Mouse (Mus musculus): Measurements from ENCODE around the gene Adamtsl4. TPM values are rescaled to one million over a fixed set of nuclear protein-coding genes. Genes with fewer than 3 reads are reported as not detected.

Gene Adamtsl4
- polyA plus RNA-seq, 1 experiment from 2014 or later = 1.6 TPM

GRCm38 (mm10) chr3:95652204-95652811 lies 35.4 kb downstream of the Adamtsl4 start:
- Histone ChIP-seq H3K4me3 (no peak overlapping the region), H3K4me1 (peaks cover 20% of the 10 kb centered on the region), H3K27me3 (ENCODE audit: poor library complexity, severe bottlenecking) (no peaks in the 10 kb centered on the region), H3K27ac (0 out of 2 replicates have a peak overlapping the region, but pooled peaks have one; percentile 26), H3K9me3 (no peaks in the 10 kb centered on the region), H3K36me3 (replicated peaks) (no peaks in the 10 kb centered on the region)
- 51% methylated on average over 7 of the region's 7 CpGs for WGBS
- DNase-seq (ENCODE audit: extremely low spot score, low spot score) = no peak

DNA sequence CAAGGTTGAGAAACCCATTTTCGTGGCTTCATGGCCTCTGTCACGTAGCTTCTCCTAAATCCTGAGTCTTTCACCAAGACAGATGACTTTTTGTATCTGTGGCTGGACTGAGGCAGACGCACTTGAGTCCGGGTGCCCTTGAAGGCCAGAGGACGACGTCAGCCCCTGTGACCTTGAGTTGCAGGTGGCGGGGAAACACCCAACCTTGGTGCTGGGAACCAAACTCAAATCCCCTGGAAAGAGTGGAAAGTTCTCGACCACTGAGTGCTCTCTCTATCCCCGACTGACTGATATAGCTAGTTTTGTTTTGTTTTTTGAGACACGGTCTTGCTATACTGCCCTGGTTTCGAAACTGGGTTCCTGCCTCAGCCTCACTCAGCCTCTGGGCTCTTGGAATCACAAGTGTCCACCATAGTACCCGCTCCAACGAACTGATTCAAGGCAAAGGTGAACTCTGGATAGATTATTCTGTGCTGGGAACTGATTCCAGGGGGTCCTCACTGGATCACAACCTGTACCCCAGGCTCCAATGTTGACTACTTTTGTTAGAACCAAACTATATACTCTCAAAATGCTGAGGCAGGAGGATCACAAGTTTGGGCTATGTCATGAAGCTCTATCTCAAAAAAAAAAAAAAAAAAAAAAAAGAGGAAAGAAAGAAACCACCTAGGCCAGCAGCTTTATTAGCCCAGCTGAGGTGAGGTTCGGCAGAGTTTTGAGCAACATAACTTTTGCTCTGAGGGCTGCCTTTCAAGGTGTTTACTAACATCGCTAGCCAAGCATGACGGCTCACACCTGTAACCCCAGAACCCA lies 36.1 kb downstream of the Adamtsl4 start:
- Histone ChIP-seq H3K27ac (0 out of 2 replicates have a peak overlapping the region, but pooled peaks have one; percentile 26), H3K4me1 (peaks cover 20% of the 10 kb centered on the region), H3K36me3 (replicated peaks) (no peaks in the 10 kb centered on the region), H3K27me3 (ENCODE audit: poor library complexity, severe bottlenecking) (no peaks in the 10 kb centered on the region), H3K4me3 (no peak overlapping the region), H3K9me3 (no peaks in the 10 kb centered on the region)
- DNase-seq (ENCODE audit: extremely low spot score, low spot score) = no peak
- 91% methylated on average over 16 of the region's 16 CpGs for WGBS

DNA sequence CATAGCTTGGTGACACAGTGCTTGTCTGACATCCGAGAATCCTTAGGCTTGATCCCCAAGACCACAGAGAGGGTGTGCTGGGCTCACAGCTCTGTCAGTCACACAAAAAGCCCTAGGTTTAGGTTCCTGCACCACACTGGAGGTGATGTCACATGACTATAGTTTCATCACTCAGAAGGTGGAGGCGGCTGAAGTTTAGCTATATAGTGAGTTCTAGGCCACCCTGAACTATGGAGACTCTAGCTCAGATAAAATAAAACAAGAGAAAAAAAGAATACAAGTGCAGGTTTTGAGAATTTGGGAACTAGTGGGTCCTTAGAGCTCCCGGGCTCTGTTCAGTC lies 36.7 kb downstream of the Adamtsl4 start:
- WGBS = 90% methylated on average over 3 of the region's 3 CpGs
- Histone ChIP-seq H3K27me3 (ENCODE audit: poor library complexity, severe bottlenecking) (no peaks in the 10 kb centered on the region), H3K4me3 (no peak overlapping the region), H3K36me3 (replicated peaks) (no peaks in the 10 kb centered on the region), H3K27ac (0 out of 2 replicates have a peak overlapping the region, but pooled peaks have one; percentile 1), H3K4me1 (peaks cover 20% of the 10 kb centered on the region), H3K9me3 (no peaks in the 10 kb centered on the region)
- DNase-seq (ENCODE audit: extremely low spot score, low spot score) = no peak

GRCm38 (mm10) chr3:95650276-95651032 lies 37.3 kb downstream of the Adamtsl4 start:
- Histone ChIP-seq H3K27me3 (ENCODE audit: poor library complexity, severe bottlenecking) (no peaks in the 10 kb centered on the region), H3K4me1 (peaks cover 22% of the 10 kb centered on the region), H3K36me3 (replicated peaks) (no peaks in the 10 kb centered on the region), H3K27ac (0 out of 2 replicates have a peak overlapping the region, but pooled peaks have one; percentile 1), H3K9me3 (no peaks in the 10 kb centered on the region), H3K4me3 (no peak overlapping the region)
- no peak for DNase-seq (ENCODE audit: extremely low spot score, low spot score)
- WGBS = 77% methylated on average over 6 of the region's 6 CpGs

DNA sequence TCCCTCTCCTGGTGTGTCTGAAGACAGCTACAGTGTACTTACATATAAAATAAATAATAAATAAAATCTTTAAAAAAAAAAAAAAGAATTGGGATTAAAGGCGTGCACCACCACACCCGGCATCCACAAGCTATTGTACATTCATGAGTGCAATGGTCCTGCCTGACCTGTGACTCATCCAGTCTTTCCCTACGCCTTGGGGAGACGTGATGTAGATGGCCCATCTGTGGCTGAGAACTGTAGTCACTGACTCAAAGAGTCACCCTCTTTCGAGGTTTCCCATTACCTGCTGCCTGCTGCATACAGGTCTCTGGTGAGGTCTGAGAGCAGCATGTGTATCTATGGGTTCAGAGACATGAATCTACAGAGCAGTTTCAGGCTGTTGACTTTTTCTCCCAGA lies 39.7 kb downstream of the Adamtsl4 start:
- DNase-seq (ENCODE audit: extremely low spot score, low spot score) = no peak
- 93% methylated on average over 5 of the region's 5 CpGs for whole genome bisulfite sequencing
- no peak overlapping the region for H3K4me3 ChIP-seq

DNA sequence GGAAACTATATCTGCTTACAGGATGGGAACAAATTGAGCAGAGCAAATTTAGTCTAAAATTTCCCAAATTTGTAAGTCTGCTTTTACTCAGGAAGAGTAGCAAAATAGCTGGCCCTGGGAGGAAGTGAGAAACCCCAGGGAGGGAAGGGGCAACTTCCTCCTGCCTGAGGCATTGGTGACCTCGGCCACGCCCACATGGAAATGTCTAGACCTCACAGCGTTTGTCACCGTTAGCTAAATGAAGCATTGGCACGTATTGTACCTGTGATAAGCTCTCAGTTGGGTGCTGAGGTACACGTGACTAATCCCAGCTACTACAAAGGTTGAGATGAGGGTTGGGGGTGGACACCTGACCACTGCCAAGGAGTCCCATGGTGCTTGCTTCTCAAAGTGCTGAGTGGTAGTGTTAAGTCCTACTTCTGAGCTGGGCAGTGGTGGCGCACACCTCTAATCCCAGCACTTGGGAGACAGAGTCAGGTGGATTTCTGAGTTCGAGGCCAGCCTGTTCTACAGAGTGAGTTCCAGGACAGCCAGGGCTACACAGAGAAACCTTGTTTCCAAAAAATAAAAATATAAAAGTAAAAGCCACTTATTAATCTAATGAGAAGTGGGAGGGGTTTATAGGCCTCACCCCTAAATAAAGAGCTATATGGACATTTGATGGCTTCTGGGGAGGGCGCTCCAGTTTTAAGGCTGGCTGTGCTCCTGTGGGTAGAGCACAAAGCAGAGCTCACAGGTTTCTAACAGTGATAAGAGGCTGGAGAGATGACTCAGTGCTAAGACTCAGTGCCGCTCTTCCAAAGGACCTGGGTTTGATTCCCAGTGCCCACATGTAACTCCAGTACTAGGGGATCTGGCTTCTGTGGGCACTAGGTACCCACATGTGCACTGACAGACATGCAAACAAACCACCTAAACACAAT lies 42.1 kb downstream of the Adamtsl4 start:
- Histone ChIP-seq H3K4me3 (no peak overlapping the region), H3K27ac (no peak overlapping the region), H3K4me1 (0 out of 2 replicates have a peak, but pooled peaks cover 4% of the 10 kb centered on the region), H3K36me3 (replicated peaks) (peaks cover 16% of the 10 kb centered on the region), H3K9me3 (no peaks in the 10 kb centered on the region), H3K27me3 (ENCODE audit: poor library complexity, severe bottlenecking) (no peaks in the 10 kb centered on the region)
- DNase-seq (ENCODE audit: extremely low spot score, low spot score) = no peak
- WGBS = 64% methylated on average over 10 of the region's 10 CpGs

More for the DNA sequence above, 39.7 kb downstream of the Adamtsl4 start:
- H3K9me3 ChIP-seq = no peaks in the 10 kb centered on the region
- H3K36me3 ChIP-seq (replicated peaks) = no peaks in the 10 kb centered on the region
- H3K27me3 ChIP-seq (ENCODE audit: poor library complexity, severe bottlenecking) = no peaks in the 10 kb centered on the region
- H3K4me1 ChIP-seq = peaks cover 14% of the 10 kb centered on the region
- no peak overlapping the region for H3K27ac ChIP-seq

DNA sequence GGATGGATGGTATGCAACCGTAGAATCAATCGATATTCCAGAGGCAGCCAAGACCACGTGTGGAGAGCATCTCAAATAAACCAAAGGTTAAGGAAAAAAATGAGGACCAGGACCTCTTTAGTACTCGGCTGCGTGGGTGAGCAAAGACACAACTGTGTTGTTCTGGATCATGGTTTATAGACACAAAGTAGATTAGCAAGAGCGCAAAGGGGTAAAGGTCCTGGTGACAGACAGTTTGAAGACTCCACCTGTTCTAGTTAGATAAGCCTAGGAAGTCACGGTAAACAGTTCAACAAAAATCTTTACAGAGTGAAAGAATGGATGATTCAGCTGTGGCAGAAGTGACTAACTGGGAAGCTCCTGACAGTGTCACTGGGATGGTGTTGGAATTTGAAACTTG lies 44.6 kb downstream of the Adamtsl4 start:
- WGBS = 91% methylated on average over 7 of the region's 7 CpGs
- Histone ChIP-seq H3K27me3 (ENCODE audit: poor library complexity, severe bottlenecking) (no peaks in the 10 kb centered on the region), H3K27ac (no peak overlapping the region)

DNA sequence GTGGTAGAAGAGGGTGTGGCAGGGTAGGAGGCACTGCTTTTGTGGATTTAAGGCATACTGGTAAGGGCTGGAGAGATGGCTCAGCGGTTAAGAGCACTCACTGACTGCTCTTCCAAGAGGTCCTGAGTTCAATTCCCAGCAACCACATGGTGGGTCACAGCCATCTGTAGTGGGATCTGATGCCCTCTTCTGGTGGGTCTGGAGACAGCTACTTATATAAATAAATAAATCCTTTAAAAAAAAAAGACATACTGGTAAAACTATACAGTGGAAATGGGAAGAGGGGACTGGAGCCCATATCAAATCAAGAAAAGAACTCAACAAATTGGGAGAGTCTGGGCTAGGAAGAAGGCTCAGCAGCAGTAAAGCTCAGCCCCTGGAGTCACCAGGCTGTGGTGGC lies 48.0 kb downstream of the Adamtsl4 start:
- Histone ChIP-seq H3K27me3 (ENCODE audit: poor library complexity, severe bottlenecking) (no peaks in the 10 kb centered on the region), H3K36me3 (replicated peaks) (peaks cover 75% of the 10 kb centered on the region), H3K9me3 (no peaks in the 10 kb centered on the region), H3K4me1 (no peaks in the 10 kb centered on the region), H3K27ac (no peak overlapping the region), H3K4me3 (no peak overlapping the region)
- WGBS = 100% methylated on average over 1 of the region's 1 CpGs
- no peak for DNase-seq (ENCODE audit: extremely low spot score, low spot score)

More for the DNA sequence above, 44.6 kb downstream of the Adamtsl4 start:
- peaks cover 41% of the 10 kb centered on the region for H3K36me3 ChIP-seq (replicated peaks)
- H3K4me3 ChIP-seq = no peak overlapping the region
- H3K4me1 ChIP-seq = 0 out of 2 replicates have a peak, but pooled peaks cover 4% of the 10 kb centered on the region
- no peaks in the 10 kb centered on the region for H3K9me3 ChIP-seq
- no peak for DNase-seq (ENCODE audit: extremely low spot score, low spot score)

- Histone ChIP-seq H3K36me3 (replicated peaks) (peaks cover 100% of the 10 kb centered on the region), H3K27ac (no peak overlapping the region), H3K27me3 (ENCODE audit: poor library complexity, severe bottlenecking) (no peaks in the 10 kb centered on the region), H3K4me3 (no peak overlapping the region), H3K4me1 (no peaks in the 10 kb centered on the region), H3K9me3 (no peaks in the 10 kb centered on the region)
- 84% methylated on average over 4 of the region's 4 CpGs for WGBS
- no peak for DNase-seq (ENCODE audit: extremely low spot score, low spot score)
Observed at GRCm38 (mm10) chr3:95636072-95636471, 51.6 kb downstream of the Adamtsl4 start.

GRCm38 (mm10) chr3:95635636-95636035 lies 52.1 kb downstream of the Adamtsl4 start:
- peaks cover 100% of the 10 kb centered on the region for H3K36me3 ChIP-seq (replicated peaks)

GRCm38 (mm10) chr3:95632648-95633588 lies 54.8 kb downstream of the Adamtsl4 start:
- no peak overlapping the region for H3K27ac ChIP-seq
- DNase-seq (ENCODE audit: extremely low spot score, low spot score) = no peak
- H3K4me3 ChIP-seq = no peak overlapping the region
- H3K27me3 ChIP-seq (ENCODE audit: poor library complexity, severe bottlenecking) = no peaks in the 10 kb centered on the region
- WGBS = 84% methylated on average over 12 of the region's 12 CpGs
- no peaks in the 10 kb centered on the region for H3K9me3 ChIP-seq
- H3K4me1 ChIP-seq = no peaks in the 10 kb centered on the region
- H3K36me3 ChIP-seq (replicated peaks) = peaks cover 99% of the 10 kb centered on the region

More at GRCm38 (mm10) chr3:95635636-95636035, 52.1 kb downstream of the Adamtsl4 start:
- WGBS = 89% methylated on average over 4 of the region's 4 CpGs
- Histone ChIP-seq H3K27me3 (ENCODE audit: poor library complexity, severe bottlenecking) (no peaks in the 10 kb centered on the region), H3K4me3 (no peak overlapping the region), H3K27ac (no peak overlapping the region), H3K9me3 (no peaks in the 10 kb centered on the region), H3K4me1 (no peaks in the 10 kb centered on the region)
- no peak for DNase-seq (ENCODE audit: extremely low spot score, low spot score)

All from forebrain, embryonic 10.5 days (tissue).